Mouse (Mus musculus) frontal cortex, postnatal 25 days (tissue): ENCODE measurements around the gene Tpp1.

Experiments used
- DNase-seq, 2 experiments: peaks; one replicate each; pipeline ENCODE4 v3.0.0; 2022; ENCODE audit warnings: low spot score in 2 of 2

The Tpp1 gene

DNA sequence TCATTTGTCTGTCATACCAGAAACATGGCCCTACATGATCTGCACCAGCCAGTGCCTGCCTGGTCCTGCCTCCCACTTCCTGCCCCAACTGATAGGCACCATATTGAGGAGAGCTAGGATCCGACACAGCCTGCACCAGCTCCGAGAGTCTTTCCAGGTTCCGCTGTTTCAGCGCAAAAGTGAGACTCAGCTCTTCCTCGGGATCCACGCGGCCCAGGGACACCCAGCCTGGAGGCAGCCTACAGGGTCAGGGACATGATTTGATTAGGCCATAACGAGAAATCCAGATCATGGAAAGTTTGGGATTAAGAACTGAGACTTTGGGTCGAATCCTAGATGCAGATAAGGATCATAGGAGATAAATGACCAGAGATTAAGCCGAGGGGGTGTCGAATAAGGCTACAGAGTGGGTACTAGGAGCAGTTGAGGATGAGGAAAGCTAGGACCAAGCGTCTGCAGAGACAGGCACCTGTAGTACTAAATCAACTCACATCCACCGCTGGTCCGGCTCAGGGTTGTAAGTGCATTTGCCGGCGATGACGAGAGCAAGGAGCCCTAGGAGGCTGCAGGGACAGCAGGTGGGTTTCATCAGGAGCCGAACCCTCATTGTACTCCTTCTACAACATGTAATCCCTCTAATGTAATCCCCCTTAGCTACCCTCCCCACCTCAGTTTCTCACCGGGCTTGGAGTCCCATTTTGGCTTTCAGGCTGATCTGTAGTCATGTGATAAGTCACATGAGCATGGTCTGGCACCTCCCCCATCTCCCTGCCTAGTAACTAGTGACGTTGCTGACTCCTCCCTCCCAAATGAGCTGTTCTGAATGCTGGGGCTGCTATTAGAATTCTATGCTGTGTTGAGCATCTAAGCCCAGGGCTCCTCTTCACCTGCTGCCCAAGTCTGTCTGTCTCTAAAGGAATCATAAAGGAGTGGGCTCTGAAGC lies at the start of gene Tpp1:
Gene Tpp1, minus strand, starts transcription at position 745 of the 943 bp plus-strand sequence.
- DNase-seq = peak; percentile 81 to 89

GRCm38 (mm10) chr7:105796972-105797371 lies 44.9 kb upstream of the Tpp1 start:
- DNase-seq = no peak

- DNase-seq = no peak
These were observed 43.8 kb upstream of the Tpp1 start for GRCm38 (mm10) chr7:105795759-105796366.

GRCm38 (mm10) chr7:105793701-105794100 lies 41.7 kb upstream of the Tpp1 start:
- no peak for DNase-seq

GRCm38 (mm10) chr7:105791147-105791546 lies 39.1 kb upstream of the Tpp1 start:
- DNase-seq = no peak

DNA sequence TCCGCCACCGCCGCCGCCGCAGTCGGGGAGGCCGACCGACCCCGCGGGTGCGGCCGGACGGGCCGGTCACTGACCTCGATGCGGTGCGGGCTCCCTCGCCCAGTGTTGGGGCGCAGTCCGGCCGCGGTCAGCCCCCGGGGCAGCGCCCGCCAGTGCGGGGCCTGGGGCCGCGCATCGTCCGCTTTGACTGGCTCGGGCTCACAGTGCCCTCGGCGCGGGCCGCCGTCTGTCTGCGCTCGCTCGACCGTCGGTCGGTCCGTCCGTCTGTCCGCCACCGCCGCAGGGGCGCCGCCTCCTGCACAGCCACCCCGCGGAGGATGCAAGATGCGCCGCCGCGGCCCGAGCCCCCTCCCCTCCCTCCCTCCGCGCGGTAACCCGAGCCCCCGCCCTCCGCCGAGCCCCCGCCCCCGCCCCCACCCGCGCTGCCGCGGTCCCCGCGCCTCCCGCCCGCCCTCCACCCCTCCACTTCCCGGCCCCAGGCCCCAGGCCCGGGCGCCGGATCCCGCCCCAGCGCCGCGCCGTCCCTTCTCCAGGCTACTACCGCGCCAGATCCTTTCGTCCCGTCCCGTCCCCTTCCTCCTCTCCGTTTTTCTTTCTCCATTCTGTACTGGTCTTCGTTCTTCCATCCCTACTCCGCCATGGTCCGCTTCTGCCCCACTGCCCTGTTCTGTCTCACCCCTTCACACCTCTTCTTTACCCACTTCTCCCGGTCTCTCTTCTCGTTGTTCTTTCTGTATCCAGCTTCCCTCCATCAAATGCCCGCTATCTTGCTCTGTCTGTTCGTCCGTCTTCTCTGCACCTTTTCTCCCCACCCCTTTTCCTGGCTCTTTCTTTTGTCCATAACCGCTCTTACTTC lies 35.5 kb upstream of the Tpp1 start, which contains the start of gene Dchs1:
Gene Dchs1, minus strand, starts transcription at position 370 of the 856 bp plus-strand sequence.
- DNase-seq = no peak

DNA sequence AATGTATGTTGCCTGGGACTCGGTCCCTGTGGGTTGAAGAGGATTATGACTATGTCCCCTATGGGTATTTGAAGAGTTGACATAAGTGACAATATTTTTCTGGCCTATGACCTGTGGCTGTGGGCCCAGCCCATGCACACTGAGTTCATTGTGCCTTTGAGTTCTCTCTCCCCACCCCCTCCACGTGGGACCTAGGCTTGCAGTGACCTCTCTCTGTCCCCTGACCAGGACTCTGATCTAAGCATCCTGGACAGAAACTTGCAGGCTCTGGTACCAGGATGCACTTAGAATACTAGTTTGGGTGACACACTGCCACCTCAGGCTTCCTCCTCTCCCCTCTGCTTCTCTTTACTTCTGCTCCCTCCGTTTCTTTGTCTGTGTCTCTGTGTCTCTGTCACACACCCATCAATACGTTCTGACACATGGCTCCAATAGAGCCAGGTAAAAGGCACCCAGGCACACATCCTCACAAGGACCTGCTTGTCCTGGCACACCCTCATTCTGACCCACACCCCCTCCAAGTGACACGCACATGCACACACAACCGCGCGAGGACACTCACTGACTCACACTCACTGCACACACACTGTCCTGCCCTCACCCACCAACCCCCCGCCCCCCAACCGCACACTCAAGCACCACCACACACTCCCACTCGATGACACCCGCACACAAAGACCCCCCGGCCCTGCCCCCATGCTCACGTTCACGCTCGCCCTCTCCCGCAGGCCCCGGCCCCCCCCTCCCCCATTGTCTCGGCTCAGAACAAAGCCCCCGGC lies 34.7 kb upstream of the Tpp1 start:
- DNase-seq = no peak

DNA sequence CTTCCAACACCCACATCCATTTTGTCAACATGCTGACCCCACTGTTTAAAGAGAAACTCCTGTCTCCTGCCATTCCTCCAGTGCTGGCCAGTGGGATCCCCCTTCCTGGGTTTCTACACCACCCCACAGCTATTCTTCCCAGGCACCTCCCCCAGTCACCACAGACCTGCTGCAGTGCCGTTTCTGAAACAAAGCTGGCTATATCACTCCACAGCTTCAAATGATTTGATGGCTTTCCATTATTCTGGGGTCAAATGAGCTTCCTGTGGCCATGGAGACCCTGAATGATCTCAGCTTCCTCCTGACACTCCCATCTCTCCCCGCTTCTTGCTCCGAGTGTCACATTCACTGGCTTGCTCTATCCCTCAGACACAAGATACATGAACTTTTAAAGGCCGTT lies 32.5 kb upstream of the Tpp1 start:
- DNase-seq = no peak

DNA sequence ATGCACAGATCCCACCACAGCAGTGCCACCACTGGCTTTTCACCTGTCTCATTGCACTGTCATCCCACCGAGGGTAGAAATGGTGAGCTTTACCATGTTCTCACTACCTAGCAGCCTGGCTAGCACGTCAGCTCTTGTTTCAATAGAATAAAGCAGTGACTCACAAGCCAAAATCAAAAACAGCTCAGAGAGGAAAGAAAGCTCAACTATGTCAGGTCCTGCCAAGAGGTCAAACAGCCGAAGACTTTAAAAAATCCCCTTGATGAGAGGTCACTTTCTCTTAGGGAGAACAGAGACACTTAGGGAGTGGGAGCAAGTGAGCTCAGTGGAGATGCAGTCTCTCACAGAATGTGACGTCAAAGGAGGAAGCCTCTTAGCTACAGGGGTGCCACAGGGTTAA lies 31.8 kb upstream of the Tpp1 start:
- no peak for DNase-seq

DNA sequence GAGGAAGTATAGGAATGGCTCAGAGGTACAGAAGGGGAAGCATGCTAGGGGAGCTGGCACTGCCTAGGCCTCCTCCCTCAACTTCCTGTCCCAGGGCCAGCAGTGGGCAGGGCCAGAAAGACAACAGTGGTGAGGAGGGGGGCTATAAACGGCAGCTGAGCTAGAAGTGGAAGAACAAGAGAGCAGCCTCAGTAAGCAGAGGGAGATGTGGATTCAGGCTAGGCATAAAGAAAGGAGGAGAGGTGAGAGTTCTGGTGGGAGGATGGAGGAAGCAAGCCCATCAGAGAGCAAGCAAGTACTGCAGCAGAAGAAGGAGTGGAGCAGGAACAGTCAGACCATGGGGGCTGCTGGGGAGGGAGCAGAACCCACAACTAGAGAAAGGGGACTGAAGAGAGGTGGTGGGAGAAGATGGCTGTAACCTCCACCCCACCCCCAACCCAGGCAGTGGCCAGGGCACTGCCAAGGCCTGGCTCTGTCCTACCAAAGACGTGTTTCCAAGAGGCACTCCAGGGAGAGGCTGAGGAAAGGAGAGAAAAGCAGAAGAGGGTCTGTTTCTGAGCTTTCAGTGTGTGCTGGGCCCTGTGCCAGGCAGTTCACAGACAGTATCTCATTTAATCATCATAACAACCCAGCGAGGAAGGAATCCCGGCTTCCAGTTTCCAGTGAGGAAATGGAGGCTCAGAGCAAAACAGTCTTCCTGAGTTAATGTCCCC lies 26.7 kb upstream of the Tpp1 start:
- DNase-seq = no peak

- DNase-seq = no peak
These were observed 25.9 kb upstream of the Tpp1 start for GRCm38 (mm10) chr7:105777797-105778552.

DNA sequence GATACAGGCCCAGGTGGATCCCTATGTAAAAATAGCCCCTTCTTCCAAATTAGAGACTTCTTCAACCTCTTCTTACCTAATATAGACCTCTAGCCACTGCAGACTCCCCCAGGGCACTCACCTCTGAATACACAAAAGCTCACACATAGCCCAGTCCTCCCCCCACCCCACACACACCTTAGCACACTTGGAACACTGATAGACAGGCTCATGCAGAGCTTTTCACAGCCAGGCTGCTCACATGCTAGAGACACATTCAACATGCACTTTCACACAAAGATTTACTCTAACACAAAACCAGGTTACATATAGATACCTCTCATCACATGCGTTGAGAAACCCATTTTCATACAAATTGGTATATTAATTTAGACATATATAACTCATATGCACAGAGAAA lies 25.3 kb upstream of the Tpp1 start:
- DNase-seq = no peak

- no peak for DNase-seq
These were observed 24.0 kb upstream of the Tpp1 start for GRCm38 (mm10) chr7:105776026-105776425.

- no peak for DNase-seq
These were observed 22.6 kb upstream of the Tpp1 start for GRCm38 (mm10) chr7:105774661-105775060.

- DNase-seq = no peak
These were observed 21.0 kb upstream of the Tpp1 start for GRCm38 (mm10) chr7:105773041-105773440.

GRCm38 (mm10) chr7:105772331-105772730 lies 20.3 kb upstream of the Tpp1 start:
- no peak for DNase-seq

DNA sequence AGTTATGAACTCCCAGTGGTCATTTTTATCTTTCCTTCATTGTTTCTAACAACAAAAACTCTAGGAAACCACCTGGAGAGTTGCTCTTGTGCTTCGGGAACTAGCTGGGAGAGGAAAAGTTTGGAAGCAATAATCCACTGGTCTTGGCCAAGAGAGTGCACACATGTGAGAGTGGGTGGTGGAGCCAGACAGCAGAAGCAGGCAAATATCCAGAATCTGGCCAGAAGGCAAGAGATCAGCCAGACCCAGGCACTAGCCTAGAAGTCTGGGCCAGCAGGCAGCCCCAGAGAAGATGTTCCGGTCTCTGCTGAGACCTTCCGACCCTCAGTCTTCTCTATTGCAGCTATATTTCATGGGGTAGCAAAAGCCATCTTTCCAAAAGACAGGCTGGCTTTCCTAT lies 17.9 kb upstream of the Tpp1 start:
- DNase-seq = no peak

DNA sequence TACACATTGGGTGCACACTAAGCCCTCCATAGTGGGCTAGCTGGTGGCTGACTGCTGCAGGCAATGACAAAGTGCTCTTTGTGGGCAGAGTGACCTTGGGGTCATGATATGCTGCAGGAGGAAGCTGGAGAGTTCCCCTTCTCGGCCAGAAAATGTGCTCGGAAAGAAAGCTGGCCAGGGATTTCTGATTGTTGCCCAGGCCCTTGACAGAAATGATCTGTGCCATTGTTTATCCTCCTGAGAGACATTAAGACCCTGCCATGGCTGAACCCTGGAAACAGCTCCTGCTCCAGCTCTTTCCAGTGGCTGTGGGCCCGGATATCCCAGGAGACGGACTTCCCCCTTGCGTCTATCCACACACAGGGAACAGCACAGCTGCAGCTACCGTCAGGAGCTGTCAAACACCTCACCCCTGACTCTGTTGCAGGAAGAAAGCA lies 15.7 kb upstream of the Tpp1 start:
- no peak for DNase-seq

DNA sequence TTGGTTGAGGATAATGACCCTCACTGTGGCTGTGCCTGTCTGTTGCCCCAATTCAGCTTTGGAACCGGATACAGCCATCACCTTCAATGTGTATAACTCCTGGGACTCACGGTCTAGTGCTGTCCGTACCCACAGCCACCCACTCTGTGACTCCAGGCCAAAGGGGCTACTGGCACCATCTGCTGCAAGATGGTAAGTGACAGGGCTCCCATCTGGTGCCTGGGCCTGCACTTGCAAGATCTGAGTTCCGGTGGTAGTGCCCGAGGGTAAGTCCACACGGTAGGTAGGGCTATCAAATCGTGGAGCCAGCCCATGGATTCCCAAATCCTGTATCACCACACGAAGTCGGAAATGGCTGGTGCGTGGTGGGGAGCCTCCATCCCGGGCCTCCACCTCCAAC lies 12.3 kb upstream of the Tpp1 start:
- no peak for DNase-seq
